Mouse (Mus musculus) lung, postnatal 0 days (tissue): Measurements from ENCODE around the gene Colgalt2. TPM values are rescaled to one million over a fixed set of nuclear protein-coding genes. Genes with fewer than 3 reads are reported as not detected.

Experiments
- ATAC-seq: fragments of 200-750 bp; cut with Nextera tagmentation; 2 replicates; pipeline ENCODE4 v1.8.0; 2017; ENCODE audit warnings: moderate library complexity
- DNase-seq: peaks from one replicate; pipeline ENCODE4 v3.0.0-alpha.2; 2016; ENCODE audit warnings: low spot score
- H3K27ac ChIP-seq: fragments of 300-500 bp; sonication (generic); 2 replicates; pipeline ENCODE4 v1.5.1; 2014; ENCODE audit warnings: antibody characterized with exemption, mild to moderate bottlenecking, low read length, mixed read lengths
- H3K27me3 ChIP-seq: fragments of 300-500 bp; sonication (generic); replicated peaks from 2 replicates; pipeline ENCODE4 v1.6.1; 2014; ENCODE audit warnings: low read length, mixed read lengths; ENCODE audit not compliant: insufficient read depth
- H3K36me3 ChIP-seq: fragments of 300-500 bp; sonication (generic); 2 replicates; pipeline ENCODE4 v1.6.1; 2014; ENCODE audit warnings: low read length, mixed read lengths; ENCODE audit not compliant: insufficient read depth
- H3K4me1 ChIP-seq: fragments of 300-500 bp; sonication (generic); 2 replicates; pipeline ENCODE4 v1.6.1; 2014; ENCODE audit warnings: antibody characterized with exemption, low read depth, low read length, mixed read lengths; ENCODE audit not compliant: insufficient read depth
- H3K4me2 ChIP-seq: fragments of 300-500 bp; sonication (generic); replicated peaks from 2 replicates; pipeline ENCODE4 v1.6.1; 2014; ENCODE audit warnings: low read depth, mild to moderate bottlenecking, low read length, moderate library complexity, mixed read lengths
- H3K4me3 ChIP-seq: fragments of 300-500 bp; sonication (generic); 2 replicates; pipeline ENCODE4 v1.5.1; 2014; ENCODE audit warnings: low read depth, low read length
- H3K9ac ChIP-seq: fragments of 300-500 bp; sonication (generic); replicated peaks from 2 replicates; pipeline ENCODE4 v1.6.1; 2014; ENCODE audit warnings: low read depth, mild to moderate bottlenecking
- H3K9me3 ChIP-seq: fragments of 300-500 bp; sonication (generic); 2 replicates; pipeline ENCODE4 v1.6.1; 2016; ENCODE audit warnings: low read length, mixed read lengths
- CTCF ChIP-seq: IDR thresholded peaks from 2 replicates; pipeline ENCODE4 v1.5.1; 2016; ENCODE audit warnings: antibody characterized with exemption, mild to moderate bottlenecking
- EP300 ChIP-seq: IDR thresholded peaks from 2 replicates; pipeline ENCODE4 v1.6.1; 2016; ENCODE audit warnings: antibody characterized with exemption, mild to moderate bottlenecking, control low read depth
- WGBS: fragments of 180-500 bp; shearing (Covaris S2); extraction: QIAGEN DNeasy Blood & Tissue Kit; methylation state at CpG from one replicate; pipeline ENCODE4 v1.1.7; 2014; 5-methylcytosine and 5-hydroxymethylcytosine counted together
- polyA plus RNA-seq: library from polyadenylated mRNA; unstranded; fragments of >200 nt; fragmentation: Nextera tagmentation; extraction: Ambion mirVana; gene quantifications from 2 replicates; pipeline ENCODE4 v1.2.1, GENCODE M21; 2015

Colgalt2 gene
- polyA plus RNA-seq, 1 experiment from 2014 or later = 3.6 TPM

GRCm38 (mm10) chr1:152497581-152497980 lies 98.0 kb downstream of the Colgalt2 start:
- Histone ChIP-seq H3K9me3 (no peaks in the 10 kb centered on the region), H3K4me1 (0 out of 2 replicates have a peak, but pooled peaks cover 3% of the 10 kb centered on the region), H3K9ac (no peak overlapping the region), H3K36me3 (no peaks in the 10 kb centered on the region), H3K4me3 (0 out of 2 replicates have a peak overlapping the region, but pooled peaks have one; percentile 3), H3K27ac (peak overlapping the region; percentile 67), H3K4me2 (peak overlapping the region; percentile 33; the same call in 1 of the 2 replicates), H3K27me3 (no peaks in the 10 kb centered on the region)
- DNase-seq (no peak), ATAC-seq (peak; percentile 80)
- no peak; the same call in 1 of the 2 replicates for TF ChIP-seq EP300
- TF ChIP-seq CTCF = no peak
- whole genome bisulfite sequencing = 23% methylated on average over 11 of the region's 11 CpGs

GRCm38 (mm10) chr1:152499802-152500201 lies 100.2 kb downstream of the Colgalt2 start:
- no peak overlapping the region for H3K4me2 ChIP-seq
- TF ChIP-seq CTCF = no peak
- peak; percentile 26; the same call in 1 of the 2 replicates for TF ChIP-seq EP300
- H3K27me3 ChIP-seq = no peaks in the 10 kb centered on the region
- ATAC-seq (peak; percentile 62), DNase-seq (no peak)
- 0 out of 2 replicates have a peak, but pooled peaks cover 3% of the 10 kb centered on the region for H3K4me1 ChIP-seq
- no peaks in the 10 kb centered on the region for H3K9me3 ChIP-seq
- 55% methylated on average over 12 of the region's 12 CpGs for WGBS
- no peak overlapping the region for H3K27ac ChIP-seq
- H3K9ac ChIP-seq = no peak overlapping the region
- H3K4me3 ChIP-seq = no peak overlapping the region
- H3K36me3 ChIP-seq = no peaks in the 10 kb centered on the region

- H3K4me2 ChIP-seq = no peak overlapping the region
- H3K9ac ChIP-seq = no peak overlapping the region
- H3K4me1 ChIP-seq = no peaks in the 10 kb centered on the region
- no peak overlapping the region for H3K4me3 ChIP-seq
- no peak for DNase-seq
- TF ChIP-seq EP300 (no peak), CTCF (no peak)
- H3K9me3 ChIP-seq = no peaks in the 10 kb centered on the region
- 89% methylated on average over 5 of the region's 5 CpGs for WGBS
- no peaks in the 10 kb centered on the region for H3K27me3 ChIP-seq
- no peaks in the 10 kb centered on the region for H3K36me3 ChIP-seq
- no peak overlapping the region for H3K27ac ChIP-seq
- ATAC-seq = no peak
Measured at GRCm38 (mm10) chr1:152506175-152506574, 106.5 kb downstream of the Colgalt2 start.

GRCm38 (mm10) chr1:152506726-152507125 lies 107.1 kb downstream of the Colgalt2 start:
- Histone ChIP-seq H3K36me3 (no peaks in the 10 kb centered on the region), H3K27me3 (no peaks in the 10 kb centered on the region), H3K4me2 (no peak overlapping the region), H3K9me3 (no peaks in the 10 kb centered on the region), H3K27ac (no peak overlapping the region), H3K9ac (no peak overlapping the region), H3K4me1 (no peaks in the 10 kb centered on the region), H3K4me3 (no peak overlapping the region)
- WGBS = 93% methylated on average over 7 of the region's 7 CpGs
- no peak for DNase-seq
- ATAC-seq = no peak
- TF ChIP-seq EP300 = no peak
- no peak for TF ChIP-seq CTCF

GRCm38 (mm10) chr1:152508481-152509220 lies 109.0 kb downstream of the Colgalt2 start:
- no peak overlapping the region for H3K27ac ChIP-seq
- 89% methylated on average over 11 of the region's 11 CpGs for WGBS
- H3K27me3 ChIP-seq = no peaks in the 10 kb centered on the region
- TF ChIP-seq CTCF (no peak), EP300 (no peak)
- no peak overlapping the region for H3K4me3 ChIP-seq
- H3K9me3 ChIP-seq = no peaks in the 10 kb centered on the region
- no peak overlapping the region for H3K4me2 ChIP-seq
- H3K4me1 ChIP-seq = no peaks in the 10 kb centered on the region
- no peak overlapping the region for H3K9ac ChIP-seq
- ATAC-seq (no peak), DNase-seq (no peak)
- no peaks in the 10 kb centered on the region for H3K36me3 ChIP-seq

GRCm38 (mm10) chr1:152511237-152511636 lies 111.6 kb downstream of the Colgalt2 start:
- Histone ChIP-seq H3K27ac (no peak overlapping the region), H3K9ac (no peak overlapping the region), H3K9me3 (no peaks in the 10 kb centered on the region), H3K36me3 (no peaks in the 10 kb centered on the region), H3K4me2 (no peak overlapping the region), H3K27me3 (no peaks in the 10 kb centered on the region), H3K4me3 (no peak overlapping the region), H3K4me1 (no peaks in the 10 kb centered on the region)
- WGBS = 67% methylated on average over 4 of the region's 4 CpGs
- DNase-seq (peak; percentile 81), ATAC-seq (peak; percentile 81)
- TF ChIP-seq EP300 (no peak), CTCF (peak; percentile 99)
